Mouse (Mus musculus) heart, embryonic 15.5 days (tissue): ENCODE results near the gene Pakap. TPM values are rescaled to one million over a fixed set of nuclear protein-coding genes. Genes with fewer than 3 reads are reported as not detected.
A peak's percentile ranks its signal among the peaks of the same experiment; 100 is the strongest.

Experiments
- ATAC-seq: fragments of 200-750 bp; cut with Nextera tagmentation; replicated peaks from 2 replicates; pipeline ENCODE4 v1.8.0; 2017; ENCODE audit warnings: low read depth, moderate TSS enrichment; ENCODE audit not compliant: insufficient number of reproducible peaks, insufficient read depth, low FRiP score
- H3K27ac ChIP-seq: fragments of 300-500 bp; sonication (generic); 2 replicates; pipeline ENCODE4 v1.5.1; 2015; ENCODE audit warnings: mild to moderate bottlenecking, inconsistent platforms
- H3K27me3 ChIP-seq: fragments of 300-500 bp; sonication (generic); 2 replicates; pipeline ENCODE4 v1.6.1; 2015; ENCODE audit warnings: inconsistent platforms
- H3K36me3 ChIP-seq: fragments of 300-500 bp; sonication (generic); 2 replicates; pipeline ENCODE4 v1.6.1; 2015; ENCODE audit warnings: mild to moderate bottlenecking, inconsistent platforms
- H3K4me1 ChIP-seq: fragments of 300-500 bp; sonication (generic); replicated peaks from 2 replicates; pipeline ENCODE4 v1.6.1; 2015; ENCODE audit warnings: inconsistent platforms
- H3K4me2 ChIP-seq: fragments of 300-500 bp; sonication (generic); 2 replicates; pipeline ENCODE4 v1.6.1; 2015; ENCODE audit warnings: inconsistent platforms, mild to moderate bottlenecking, moderate library complexity
- H3K4me3 ChIP-seq: fragments of 300-500 bp; sonication (generic); 2 replicates; pipeline ENCODE4 v1.5.1; 2015; ENCODE audit warnings: mild to moderate bottlenecking, inconsistent platforms
- H3K9ac ChIP-seq: fragments of 300-500 bp; sonication (generic); 2 replicates; pipeline ENCODE4 v1.6.1; 2015; ENCODE audit warnings: mild to moderate bottlenecking, inconsistent platforms
- H3K9me3 ChIP-seq: fragments of 300-500 bp; sonication (generic); replicated peaks from 2 replicates; pipeline ENCODE4 v1.6.1; 2016; ENCODE audit warnings: inconsistent platforms
- WGBS: fragments of 180-500 bp; shearing (Covaris S2); methylation state at CpG from one replicate; pipeline ENCODE4 v1.1.7; 2015; ENCODE audit warnings: mixed read lengths; 5-methylcytosine and 5-hydroxymethylcytosine counted together
- polyA plus RNA-seq: library from polyadenylated mRNA; unstranded; fragments of >200 nt; fragmentation: Nextera tagmentation; extraction: Ambion mirVana; gene quantifications from 2 replicates; pipeline ENCODE4 v1.2.1, GENCODE M21; 2015

Gene Pakap
- polyA plus RNA-seq, 1 experiment from 2014 or later = 57.8 TPM

- no peaks in the 10 kb centered on the region for H3K9me3 ChIP-seq
- peaks cover 13% of the 10 kb centered on the region for H3K4me1 ChIP-seq
- H3K9ac ChIP-seq = no peak overlapping the region
- H3K4me3 ChIP-seq = no peak overlapping the region
- H3K27me3 ChIP-seq = no peaks in the 10 kb centered on the region
- no peaks in the 10 kb centered on the region for H3K36me3 ChIP-seq
- no peak overlapping the region for H3K27ac ChIP-seq
- H3K4me2 ChIP-seq = no peak overlapping the region
- 84% methylated on average over 4 of the region's 4 CpGs for WGBS
- ATAC-seq = no peak
Observed at GRCm38 (mm10) chr4:57722296-57722695, 154.3 kb downstream of the Pakap start.

DNA sequence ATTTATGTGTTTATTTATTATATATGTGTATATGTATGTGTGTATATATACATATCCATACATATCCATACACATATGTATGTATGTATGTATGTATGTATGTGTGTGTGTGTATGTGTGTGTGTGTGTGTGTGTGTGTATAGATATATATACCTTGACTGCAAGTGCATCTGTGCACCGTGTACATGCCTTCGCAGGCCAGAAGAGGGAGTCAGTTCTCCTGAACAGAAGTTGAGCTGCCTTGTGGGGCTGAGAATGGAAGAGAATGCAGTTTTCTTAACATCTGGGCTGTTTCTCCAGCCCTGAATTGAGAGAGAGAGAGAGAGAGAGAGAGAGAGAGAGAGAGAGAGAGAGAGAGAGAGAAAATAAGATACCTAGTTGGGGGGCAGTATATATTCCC, 155.7 kb downstream of the Pakap start:
- ATAC-seq = no peak
- H3K27ac ChIP-seq = no peak overlapping the region
- no peak overlapping the region for H3K4me2 ChIP-seq
- 65% methylated on average over 2 of the region's 2 CpGs for WGBS
- no peak overlapping the region for H3K4me3 ChIP-seq
- no peaks in the 10 kb centered on the region for H3K9me3 ChIP-seq
- no peaks in the 10 kb centered on the region for H3K27me3 ChIP-seq
- H3K36me3 ChIP-seq = no peaks in the 10 kb centered on the region
- no peak overlapping the region for H3K9ac ChIP-seq
- peaks cover 15% of the 10 kb centered on the region for H3K4me1 ChIP-seq

GRCm38 (mm10) chr4:57725569-57725968, 157.6 kb downstream of the Pakap start:
- H3K27ac ChIP-seq = no peak overlapping the region
- H3K4me2 ChIP-seq = no peak overlapping the region
- H3K27me3 ChIP-seq = no peaks in the 10 kb centered on the region
- ATAC-seq = no peak
- no peak overlapping the region for H3K4me3 ChIP-seq
- no peaks in the 10 kb centered on the region for H3K36me3 ChIP-seq
- peaks cover 25% of the 10 kb centered on the region for H3K4me1 ChIP-seq
- WGBS = 78% methylated on average over 1 of the region's 1 CpGs
- H3K9me3 ChIP-seq = no peaks in the 10 kb centered on the region
- no peak overlapping the region for H3K9ac ChIP-seq

DNA sequence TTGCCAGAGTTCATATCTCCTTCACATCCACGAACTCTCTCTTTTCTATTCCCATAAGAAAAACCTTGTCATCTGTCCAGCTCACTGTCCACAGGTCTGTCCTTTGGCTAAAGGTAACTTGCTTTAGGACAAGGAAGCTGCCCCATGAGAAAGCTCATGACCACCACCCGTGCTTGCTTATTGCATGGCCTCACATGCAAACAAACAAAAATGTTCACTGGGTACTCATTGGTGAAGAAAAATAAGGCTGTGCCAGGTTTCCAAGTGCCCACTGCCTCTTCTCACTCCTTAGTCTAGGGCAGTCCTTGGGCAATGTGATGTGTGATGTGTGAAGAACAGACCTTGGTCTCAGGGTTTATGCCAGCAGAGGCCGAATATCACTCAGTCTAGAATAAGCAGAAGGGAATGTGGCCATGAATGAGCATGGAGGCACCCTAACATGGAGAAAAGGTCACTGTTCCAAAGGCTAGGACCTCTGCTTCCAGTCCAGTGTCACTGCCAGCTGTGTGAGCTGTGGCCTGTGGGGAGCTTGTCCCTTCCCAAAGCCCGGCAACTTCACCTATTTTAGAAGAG, 160.7 kb downstream of the Pakap start:
- no peaks in the 10 kb centered on the region for H3K27me3 ChIP-seq
- WGBS = 81% methylated on average over 4 of the region's 4 CpGs
- ATAC-seq = no peak

GRCm38 (mm10) chr4:57730047-57730446, 162.1 kb downstream of the Pakap start:
- peaks cover 2% of the 10 kb centered on the region; the same call in 1 of the 2 replicates for H3K36me3 ChIP-seq
- WGBS = 79% methylated on average over 6 of the region's 6 CpGs
- no peaks in the 10 kb centered on the region for H3K27me3 ChIP-seq
- no peak overlapping the region for H3K4me2 ChIP-seq
- H3K9me3 ChIP-seq = no peaks in the 10 kb centered on the region
- no peak for ATAC-seq
- H3K9ac ChIP-seq = no peak overlapping the region
- no peak overlapping the region for H3K27ac ChIP-seq
- no peak overlapping the region for H3K4me3 ChIP-seq
- H3K4me1 ChIP-seq = peaks cover 30% of the 10 kb centered on the region

More for the DNA sequence above, 160.7 kb downstream of the Pakap start:
- Histone ChIP-seq H3K9me3 (no peaks in the 10 kb centered on the region), H3K36me3 (peaks cover 2% of the 10 kb centered on the region; the same call in 1 of the 2 replicates), H3K27ac (no peak overlapping the region), H3K4me2 (no peak overlapping the region), H3K9ac (no peak overlapping the region), H3K4me3 (no peak overlapping the region), H3K4me1 (peaks cover 32% of the 10 kb centered on the region)

DNA sequence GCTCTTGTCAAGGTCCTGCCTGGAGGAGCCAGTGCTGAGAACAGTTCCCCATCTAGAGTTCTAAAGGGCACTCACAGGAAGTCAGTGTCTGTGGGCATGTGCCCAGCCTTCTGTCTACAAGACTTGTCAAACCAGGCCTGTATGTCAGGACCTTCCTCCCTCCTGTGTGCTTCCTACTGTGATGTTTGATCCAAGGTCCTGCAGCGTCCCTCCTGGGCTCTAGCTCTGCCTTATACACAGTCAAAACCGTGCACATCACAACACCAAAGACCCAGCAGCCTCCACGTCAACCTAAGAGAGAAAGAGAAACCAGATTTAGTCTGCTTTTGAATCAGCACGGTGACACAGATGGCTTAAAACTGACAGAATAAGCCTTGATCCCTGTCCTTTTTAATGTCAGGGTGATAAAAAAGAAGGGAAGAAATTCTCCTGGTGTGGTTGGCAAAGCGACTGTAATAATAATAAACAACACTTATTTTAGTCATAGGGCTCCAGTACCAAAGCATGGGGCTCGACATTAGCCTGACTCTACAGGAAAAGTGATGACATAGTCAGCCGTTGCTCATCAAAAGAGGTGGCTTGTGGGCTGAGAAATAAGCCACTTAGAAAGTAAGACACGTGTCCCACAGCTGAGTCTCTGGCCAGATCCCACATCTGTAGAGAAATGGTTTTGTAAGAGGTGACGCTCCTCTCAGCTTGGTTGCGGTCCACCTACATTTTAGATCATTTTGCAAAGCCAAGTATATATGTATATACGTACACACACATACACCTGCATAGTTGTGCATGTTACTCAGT, 163.0 kb downstream of the Pakap start:
- no peaks in the 10 kb centered on the region for H3K27me3 ChIP-seq
- H3K27ac ChIP-seq = peak overlapping the region; percentile 37
- no peak overlapping the region for H3K4me2 ChIP-seq
- no peak overlapping the region for H3K4me3 ChIP-seq
- WGBS = 60% methylated on average over 11 of the region's 11 CpGs
- ATAC-seq = no peak
- H3K4me1 ChIP-seq = peaks cover 30% of the 10 kb centered on the region
- no peaks in the 10 kb centered on the region for H3K9me3 ChIP-seq
- H3K9ac ChIP-seq = no peak overlapping the region
- H3K36me3 ChIP-seq = peaks cover 2% of the 10 kb centered on the region; the same call in 1 of the 2 replicates

GRCm38 (mm10) chr4:57732351-57732750, 164.4 kb downstream of the Pakap start:
- no peaks in the 10 kb centered on the region for H3K9me3 ChIP-seq
- H3K27me3 ChIP-seq = no peaks in the 10 kb centered on the region
- 87% methylated on average over 5 of the region's 5 CpGs for WGBS
- H3K36me3 ChIP-seq = peaks cover 2% of the 10 kb centered on the region; the same call in 1 of the 2 replicates
- H3K4me2 ChIP-seq = no peak overlapping the region
- H3K4me1 ChIP-seq = peaks cover 30% of the 10 kb centered on the region
- H3K4me3 ChIP-seq = no peak overlapping the region
- no peak overlapping the region for H3K9ac ChIP-seq
- no peak overlapping the region for H3K27ac ChIP-seq
- ATAC-seq = no peak

DNA sequence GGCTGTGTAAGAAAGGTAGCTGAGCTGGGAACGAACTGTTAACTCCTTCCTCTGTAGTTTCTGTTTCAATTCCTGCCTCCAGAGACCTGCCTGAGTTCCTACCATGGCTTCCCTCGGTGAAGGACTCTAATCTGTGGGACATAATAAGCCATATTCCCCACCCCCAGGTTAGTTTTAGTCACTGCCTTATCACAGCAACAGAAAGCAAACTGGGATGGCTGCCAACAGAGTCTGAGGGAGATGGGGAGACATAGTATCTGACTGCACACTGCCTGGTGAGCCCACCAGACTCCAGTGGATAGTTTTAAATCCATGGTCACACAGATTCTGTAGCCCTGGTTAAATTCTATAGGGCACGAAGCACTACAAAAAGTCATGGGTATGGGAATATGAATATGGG, 165.5 kb downstream of the Pakap start:
- ATAC-seq = peak; percentile 66
- Histone ChIP-seq H3K4me2 (no peak overlapping the region), H3K27me3 (no peaks in the 10 kb centered on the region), H3K36me3 (peaks cover 2% of the 10 kb centered on the region; the same call in 1 of the 2 replicates), H3K4me3 (no peak overlapping the region), H3K27ac (peak overlapping the region; percentile 51), H3K9ac (no peak overlapping the region), H3K9me3 (no peaks in the 10 kb centered on the region), H3K4me1 (peaks cover 30% of the 10 kb centered on the region)
- WGBS = 47% methylated on average over 3 of the region's 3 CpGs

DNA sequence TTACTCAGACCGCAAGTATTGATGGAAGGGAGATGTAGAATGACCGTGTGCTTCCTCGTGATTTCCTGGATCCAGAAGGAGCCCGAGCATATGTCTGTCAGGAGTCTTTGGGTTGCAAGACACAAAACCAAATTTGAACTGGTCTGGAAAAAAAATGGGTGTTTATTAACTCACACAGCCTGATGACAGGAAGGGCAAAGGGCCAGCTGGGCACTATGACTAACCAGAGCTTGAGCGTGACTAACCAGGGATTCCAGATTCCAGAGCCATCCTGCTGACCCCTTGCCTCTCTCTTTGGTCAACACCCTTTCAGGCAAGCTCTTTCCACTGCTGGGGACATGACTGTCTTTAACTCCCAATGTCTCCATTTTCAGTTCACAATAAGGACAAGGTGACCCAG, 167.4 kb downstream of the Pakap start:
- Histone ChIP-seq H3K4me1 (peaks cover 15% of the 10 kb centered on the region), H3K4me2 (no peak overlapping the region), H3K27ac (no peak overlapping the region), H3K27me3 (no peaks in the 10 kb centered on the region), H3K4me3 (no peak overlapping the region), H3K9ac (no peak overlapping the region), H3K36me3 (peaks cover 2% of the 10 kb centered on the region; the same call in 1 of the 2 replicates), H3K9me3 (no peaks in the 10 kb centered on the region)
- 83% methylated on average over 5 of the region's 5 CpGs for WGBS
- no peak for ATAC-seq

DNA sequence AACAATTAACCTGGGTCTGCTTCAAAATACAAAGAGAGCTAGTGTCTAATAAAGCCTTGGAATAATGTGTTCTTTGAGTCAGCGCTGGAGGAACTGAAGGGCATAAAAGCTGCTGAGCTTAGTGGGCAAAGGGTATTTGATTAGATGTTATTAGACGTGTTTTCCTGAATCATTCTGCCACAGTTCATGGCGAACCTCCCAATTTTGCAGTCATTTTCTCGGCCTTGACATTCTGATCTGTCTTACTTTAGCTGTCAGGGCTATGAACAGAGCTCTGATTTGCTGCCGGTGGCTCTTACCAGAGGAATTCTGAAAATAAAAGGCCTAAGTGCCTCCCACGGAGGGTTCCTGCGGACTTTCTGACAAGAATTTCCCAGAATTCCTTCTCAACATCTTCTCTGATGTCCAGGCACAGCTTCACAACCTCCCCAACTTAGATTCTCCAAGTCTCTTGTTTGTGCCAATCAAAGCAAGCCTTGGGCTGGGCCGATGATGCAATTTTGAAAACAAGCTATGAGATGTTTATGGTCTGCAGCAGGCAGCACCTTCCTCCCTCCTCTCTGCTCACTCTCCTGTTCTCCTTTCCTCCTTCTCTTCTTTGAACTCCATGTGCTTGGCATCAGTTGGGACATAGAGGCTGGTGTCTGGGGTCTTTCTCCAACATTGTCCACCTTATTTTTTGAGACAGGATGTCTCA, 171.0 kb downstream of the Pakap start:
- Histone ChIP-seq H3K4me3 (no peak overlapping the region), H3K9me3 (no peaks in the 10 kb centered on the region), H3K4me1 (peaks cover 9% of the 10 kb centered on the region), H3K27me3 (no peaks in the 10 kb centered on the region), H3K27ac (no peak overlapping the region), H3K36me3 (no peaks in the 10 kb centered on the region), H3K4me2 (no peak overlapping the region), H3K9ac (no peak overlapping the region)
- WGBS = 52% methylated on average over 8 of the region's 8 CpGs
- no peak for ATAC-seq

DNA sequence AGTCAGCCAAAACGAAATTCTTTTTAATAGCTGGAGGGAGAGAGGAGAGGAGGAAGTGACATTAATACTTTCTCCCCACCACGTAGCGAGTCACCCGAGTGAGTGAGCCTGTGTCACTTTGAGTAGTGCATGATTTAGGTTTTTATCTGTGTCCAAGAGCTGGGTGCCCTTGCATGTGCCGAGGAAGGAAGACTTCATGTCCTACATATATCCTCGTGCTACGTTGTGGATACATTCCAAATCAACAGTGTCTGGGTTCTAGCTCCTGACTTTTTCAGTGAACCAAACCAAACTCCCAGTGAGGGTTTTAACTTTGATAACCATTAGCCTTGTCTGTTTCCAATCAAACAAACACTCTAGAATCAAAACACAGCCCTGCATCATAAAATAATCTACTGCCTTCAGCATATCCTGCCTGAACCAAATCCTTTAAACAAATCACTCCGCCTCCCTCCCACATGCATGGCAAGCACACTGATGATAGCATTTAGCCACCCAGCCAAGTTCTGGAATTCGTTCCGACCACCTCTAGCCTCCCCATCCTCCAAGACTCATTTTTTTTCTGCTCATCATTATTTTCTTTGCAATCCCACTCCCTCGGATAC, 175.4 kb downstream of the Pakap start:
- no peak for ATAC-seq

More for the DNA sequence above, 175.4 kb downstream of the Pakap start:
- no peak overlapping the region for H3K27ac ChIP-seq
- H3K4me3 ChIP-seq = no peak overlapping the region
- 51% methylated on average over 11 of the region's 11 CpGs for WGBS
- H3K4me2 ChIP-seq = no peak overlapping the region
- peaks cover 8% of the 10 kb centered on the region for H3K4me1 ChIP-seq
- H3K36me3 ChIP-seq = peaks cover 14% of the 10 kb centered on the region; the same call in 1 of the 2 replicates
- H3K9ac ChIP-seq = no peak overlapping the region
- 0 out of 2 replicates have a peak, but pooled peaks cover 3% of the 10 kb centered on the region for H3K9me3 ChIP-seq
- no peaks in the 10 kb centered on the region for H3K27me3 ChIP-seq
